Mouse (Mus musculus) thymus, postnatal 36 days (tissue): ENCODE data around the gene Mark3.

Experiments used
- DNase-seq, 2 experiments: peaks; one replicate each; pipeline ENCODE4 v3.0.0; 2022; ENCODE audit warnings: mixed read lengths in 2 of 2

The Mark3 gene

DNA sequence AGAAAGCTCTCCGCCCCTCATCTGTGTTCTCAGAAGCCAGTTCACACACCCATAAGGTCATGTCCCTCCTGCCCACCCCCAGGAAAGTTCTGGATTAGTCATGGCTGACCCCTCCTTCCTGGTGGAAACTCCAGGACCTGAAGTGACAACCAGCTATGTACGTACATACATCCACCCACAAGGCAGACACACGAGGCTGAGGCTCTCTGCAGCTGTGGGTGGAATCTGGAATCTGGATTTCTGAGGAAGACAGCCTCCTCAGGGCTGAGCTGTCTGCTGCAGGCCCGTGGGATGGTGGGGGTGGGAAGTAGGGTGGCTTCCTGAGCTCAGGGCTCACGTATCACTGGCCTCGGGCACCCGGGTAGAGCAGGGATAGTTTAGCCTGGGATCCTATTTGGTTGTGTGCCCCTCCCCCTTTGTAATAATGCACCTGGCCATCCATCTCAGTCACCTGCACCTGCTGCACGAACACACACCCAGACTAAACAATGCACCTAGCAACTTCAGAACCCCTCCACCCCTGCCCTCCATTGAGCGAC lies 126.7 kb downstream of the Mark3 start:
- no peak for DNase-seq

DNA sequence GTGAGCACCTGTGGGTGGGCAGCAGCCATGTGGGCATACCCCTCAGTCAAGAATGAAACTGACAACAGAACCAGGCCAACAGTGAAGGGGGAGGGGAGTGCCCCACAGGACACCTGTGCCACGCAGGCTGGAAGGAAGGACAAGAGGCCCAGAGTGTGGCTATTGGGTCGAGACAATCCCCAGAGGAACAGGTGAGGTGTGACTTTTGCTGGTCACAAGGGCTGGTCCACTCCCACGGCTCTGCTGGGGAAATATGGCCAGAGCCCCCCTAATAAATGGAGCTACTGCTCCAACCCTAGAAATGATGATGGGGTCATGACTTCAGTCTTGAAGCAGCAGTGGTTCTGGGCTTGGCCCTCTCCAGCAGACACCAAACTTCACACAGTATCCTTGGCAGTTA lies 129.0 kb downstream of the Mark3 start:
- no peak for DNase-seq

DNA sequence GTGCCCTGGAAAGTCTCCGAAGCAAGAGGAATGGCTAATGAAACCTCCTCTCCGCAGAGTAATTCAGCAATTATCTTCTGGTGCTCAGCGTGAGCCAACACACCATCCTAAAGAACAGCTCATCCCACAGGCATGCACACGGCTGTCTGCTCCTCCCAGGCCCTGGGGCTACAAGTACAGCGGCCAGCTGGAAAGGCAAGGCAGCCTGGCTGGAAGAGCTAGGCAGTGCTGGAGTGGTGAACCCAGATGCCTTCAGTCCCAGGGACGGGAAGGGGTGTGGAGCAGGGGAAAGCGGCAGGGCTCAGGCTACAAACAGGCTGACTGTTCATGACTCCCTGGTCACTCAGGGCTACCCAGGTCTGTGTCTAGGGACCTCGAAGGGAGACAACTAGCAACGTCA lies 130.3 kb downstream of the Mark3 start:
- DNase-seq, result no peak

DNA sequence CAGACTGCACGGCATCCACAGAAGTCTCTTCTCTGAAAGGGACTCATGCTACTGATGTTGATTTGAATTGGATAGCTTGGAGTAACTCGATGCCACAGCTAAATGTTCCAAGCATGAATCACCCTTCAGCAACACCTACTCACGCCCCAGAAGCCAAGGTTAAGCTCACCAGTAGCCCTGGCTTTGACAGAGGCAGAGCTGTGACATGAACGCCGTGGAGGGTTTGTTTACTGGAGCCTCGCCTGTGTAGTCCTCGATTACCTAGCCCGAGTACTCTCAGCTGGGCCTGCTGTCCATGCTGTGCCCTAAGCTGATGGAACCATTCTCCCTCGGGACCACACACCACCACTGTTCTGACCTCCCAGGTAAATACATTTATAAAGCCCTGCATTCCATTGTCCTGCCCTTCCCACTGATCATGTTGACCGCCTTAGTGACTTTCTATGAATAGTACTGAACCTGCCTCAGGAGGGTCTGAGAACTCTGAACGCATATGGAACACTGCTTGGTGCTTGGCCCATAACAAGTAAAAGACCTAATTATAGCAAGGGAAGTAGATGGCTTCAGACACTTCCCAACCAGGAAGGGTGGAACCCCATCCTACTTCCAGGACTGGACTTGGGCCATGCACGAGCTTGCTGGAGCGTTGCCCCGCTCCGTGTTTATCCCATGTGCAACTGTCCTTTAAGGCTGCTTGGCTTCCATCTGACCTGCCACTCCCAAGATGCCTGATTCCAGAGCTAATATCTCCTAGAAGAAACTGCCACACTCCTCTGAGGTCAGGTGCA lies 131.1 kb downstream of the Mark3 start:
- DNase-seq, result no peak
